Mouse (Mus musculus): ENCODE measurements around the gene Cox7a2l. TPM values are rescaled to one million over a fixed set of nuclear protein-coding genes. Genes with fewer than 3 reads are reported as not detected.

The Cox7a2l gene
- polyA plus RNA-seq, 1 experiment from 2014 or later: 279 TPM

DNA sequence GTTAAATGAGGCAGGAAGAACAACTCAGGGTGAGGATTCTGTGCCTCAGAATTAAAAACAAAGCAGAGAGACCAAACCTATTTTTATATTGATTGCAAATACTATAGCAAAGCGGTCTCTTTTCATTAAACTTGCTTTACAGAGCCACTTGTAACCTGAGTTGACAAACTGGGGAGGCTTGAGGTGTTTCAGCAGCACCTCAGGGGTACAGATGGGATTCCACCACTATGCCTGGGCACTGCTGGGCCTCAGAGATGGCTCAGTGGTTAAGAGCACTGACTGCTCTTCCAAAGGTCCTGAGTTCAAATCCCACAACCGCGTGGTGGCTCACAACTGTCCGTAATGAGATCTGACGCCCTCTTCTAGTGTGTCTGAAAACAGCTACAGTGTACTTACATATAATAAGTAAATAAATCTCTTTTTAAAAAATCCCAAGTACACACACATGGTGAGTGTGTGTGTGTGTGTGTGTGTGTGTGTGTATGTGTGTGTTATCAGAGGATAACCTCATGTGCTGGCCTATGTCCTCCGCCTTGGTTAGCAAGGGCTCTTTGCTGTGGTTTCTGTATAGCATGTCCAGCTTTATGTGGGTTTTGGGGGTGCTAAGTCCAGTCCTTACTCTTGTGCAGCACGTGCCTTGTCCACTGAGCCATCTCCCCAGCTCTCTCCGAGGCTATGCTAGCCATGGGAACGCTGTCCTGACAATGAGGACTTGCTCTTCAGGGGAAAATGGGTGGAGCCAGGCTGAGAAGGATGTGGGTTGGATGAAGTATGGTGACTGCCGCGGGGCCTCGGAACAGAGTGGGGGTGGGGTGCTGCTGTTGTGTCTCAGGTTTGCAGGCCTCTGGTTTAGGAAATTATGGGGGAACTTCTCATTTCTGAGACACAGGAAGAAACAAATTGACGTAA is 9.7 kb upstream of the Cox7a2l start:
- peak; percentile 59 for ATAC-seq (replicated peaks; ENCODE audit: low FRiP score, low read depth)
- no peak for TF ChIP-seq CTCF (IDR thresholded peaks at IDR 0.05; ENCODE audit: low read depth)
- Histone ChIP-seq H3K4me2 (ENCODE audit: low read length) (peak overlapping the region; percentile 44), H3K9ac (ENCODE audit: low read depth, low read length) (no peak overlapping the region), H3K36me3 (ENCODE audit: insufficient read depth, low read length) (no peaks in the 10 kb centered on the region), H3K27ac (peak overlapping the region; percentile 87), H3K27me3 (ENCODE audit: insufficient read depth, low read length) (no peaks in the 10 kb centered on the region), H3K4me1 (replicated peaks; ENCODE audit: insufficient read depth, low read length) (peaks cover 39% of the 10 kb centered on the region), H3K9me3 (replicated peaks; ENCODE audit: low read length) (no peaks in the 10 kb centered on the region), H3K4me3 (replicated peaks; ENCODE audit: low read depth, low read length) (no peak overlapping the region; the same call in 1 of the 2 replicates)
- peak; percentile 91 for DNase-seq (ENCODE audit: low spot score)
- WGBS: 27% methylated on average over 13 of the region's 13 CpGs

DNA sequence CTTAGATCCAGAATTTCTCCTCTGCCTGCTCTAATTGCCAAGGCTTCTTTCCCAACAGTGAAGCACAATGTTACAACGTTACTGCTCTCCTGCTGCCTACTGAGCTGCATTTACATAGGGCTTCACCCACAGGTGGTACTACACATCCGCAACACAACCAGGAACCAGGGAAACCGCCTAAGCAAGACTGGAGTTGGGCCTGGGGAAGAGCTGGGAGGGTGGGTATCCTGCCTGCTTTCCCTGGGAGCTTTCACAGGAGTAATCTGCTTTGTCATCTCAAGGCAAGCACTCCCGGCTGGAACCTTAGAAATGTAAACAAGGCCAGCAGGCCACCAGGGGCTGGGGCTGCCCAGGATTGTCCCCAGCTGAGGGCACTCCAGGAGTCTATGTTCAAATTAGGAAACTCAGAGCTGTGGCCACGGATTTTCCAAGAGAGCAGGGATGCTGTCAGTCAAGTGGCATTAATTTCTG is 9.0 kb upstream of the Cox7a2l start:
- Histone ChIP-seq H3K4me3 (replicated peaks; ENCODE audit: low read depth, low read length) (no peak overlapping the region), H3K27ac (peak overlapping the region; percentile 87), H3K4me2 (ENCODE audit: low read length) (no peak overlapping the region; the same call in 1 of the 2 replicates), H3K36me3 (ENCODE audit: insufficient read depth, low read length) (no peaks in the 10 kb centered on the region), H3K9ac (ENCODE audit: low read depth, low read length) (0 out of 2 replicates have a peak overlapping the region, but pooled peaks have one; percentile 28), H3K9me3 (replicated peaks; ENCODE audit: low read length) (no peaks in the 10 kb centered on the region), H3K4me1 (replicated peaks; ENCODE audit: insufficient read depth, low read length) (peaks cover 39% of the 10 kb centered on the region), H3K27me3 (ENCODE audit: insufficient read depth, low read length) (no peaks in the 10 kb centered on the region)
- no peak; the same call in 1 of the 2 replicates for TF ChIP-seq CTCF (IDR thresholded peaks at IDR 0.05; ENCODE audit: low read depth)
- ATAC-seq (replicated peaks; ENCODE audit: low FRiP score, low read depth) (no peak), DNase-seq (ENCODE audit: low spot score) (peak; percentile 53)
- WGBS: 14% methylated on average over 5 of the region's 5 CpGs

DNA sequence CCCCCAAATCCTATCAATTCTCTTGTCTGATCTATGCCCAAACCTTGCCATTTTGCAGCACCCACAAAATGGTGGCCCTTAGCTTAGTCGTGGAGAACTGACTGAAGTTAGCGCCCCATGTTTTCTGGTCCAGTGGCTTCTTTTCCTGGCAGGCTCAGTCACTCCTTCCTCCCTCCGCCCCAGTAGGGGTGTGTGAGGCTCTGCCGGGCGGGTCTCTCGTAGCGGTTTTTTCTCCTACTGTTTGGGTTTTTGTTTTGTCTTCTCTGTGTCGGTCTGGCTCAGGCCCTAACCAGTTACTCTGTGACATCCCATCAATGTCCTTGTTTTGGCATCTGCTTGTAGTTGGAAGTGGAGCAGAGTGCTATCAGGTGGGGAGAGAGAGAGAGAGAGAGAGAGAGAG is 8.5 kb upstream of the Cox7a2l start:
- no peaks in the 10 kb centered on the region for H3K27me3 ChIP-seq (ENCODE audit: insufficient read depth, low read length)
- H3K9me3 ChIP-seq (replicated peaks; ENCODE audit: low read length): no peaks in the 10 kb centered on the region
- H3K9ac ChIP-seq (ENCODE audit: low read depth, low read length): no peak overlapping the region
- DNase-seq (ENCODE audit: low spot score) (peak; percentile 63), ATAC-seq (replicated peaks; ENCODE audit: low FRiP score, low read depth) (no peak)
- H3K4me2 ChIP-seq (ENCODE audit: low read length): peak overlapping the region; percentile 36
- peak overlapping the region; percentile 87 for H3K27ac ChIP-seq
- WGBS: 2% methylated on average over 8 of the region's 8 CpGs
- TF ChIP-seq CTCF (IDR thresholded peaks at IDR 0.05; ENCODE audit: low read depth): no peak
- peaks cover 39% of the 10 kb centered on the region for H3K4me1 ChIP-seq (replicated peaks; ENCODE audit: insufficient read depth, low read length)
- H3K36me3 ChIP-seq (ENCODE audit: insufficient read depth, low read length): no peaks in the 10 kb centered on the region
- no peak overlapping the region for H3K4me3 ChIP-seq (replicated peaks; ENCODE audit: low read depth, low read length)

DNA sequence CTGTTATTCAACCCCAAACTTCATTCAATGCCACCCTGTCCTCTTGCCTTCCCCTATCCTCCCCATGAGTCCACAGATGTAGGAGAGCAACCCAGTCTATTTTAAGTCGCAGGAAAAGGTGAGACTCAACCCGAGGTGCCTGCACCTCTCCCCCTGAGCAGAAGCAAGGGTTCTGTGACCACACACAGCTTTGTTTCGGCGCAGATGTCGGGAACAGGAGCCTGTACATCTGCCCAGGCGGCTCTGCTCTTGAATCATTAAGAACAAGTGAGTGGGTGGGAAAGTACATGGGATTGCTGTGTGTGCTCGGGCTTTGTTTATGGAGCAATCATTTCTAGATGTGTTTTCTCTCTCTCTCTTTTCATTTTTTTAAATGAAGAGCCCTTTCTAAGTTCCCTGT is 7.6 kb upstream of the Cox7a2l start:
- WGBS: 51% methylated on average over 7 of the region's 7 CpGs
- TF ChIP-seq CTCF (IDR thresholded peaks at IDR 0.05; ENCODE audit: low read depth): no peak

GRCm38 (mm10) chr17:83522590-83523379 is 5.7 kb upstream of the Cox7a2l start:
- peak overlapping the region; percentile 60 for H3K27ac ChIP-seq
- peak; percentile 57; the same call in 1 of the 2 replicates for ATAC-seq (replicated peaks; ENCODE audit: low FRiP score, low read depth)
- 36% methylated on average over 7 of the region's 7 CpGs for WGBS
- no peak for TF ChIP-seq CTCF (IDR thresholded peaks at IDR 0.05; ENCODE audit: low read depth)
- H3K27me3 ChIP-seq (ENCODE audit: insufficient read depth, low read length): no peaks in the 10 kb centered on the region
- DNase-seq (ENCODE audit: low spot score): peak; percentile 43
- 0 out of 2 replicates have a peak overlapping the region, but pooled peaks have one; percentile 8 for H3K4me2 ChIP-seq (ENCODE audit: low read length)
- no peak overlapping the region for H3K9ac ChIP-seq (ENCODE audit: low read depth, low read length)
- no peak overlapping the region for H3K4me3 ChIP-seq (replicated peaks; ENCODE audit: low read depth, low read length)
- no peaks in the 10 kb centered on the region for H3K9me3 ChIP-seq (replicated peaks; ENCODE audit: low read length)
- H3K4me1 ChIP-seq (replicated peaks; ENCODE audit: insufficient read depth, low read length): peaks cover 34% of the 10 kb centered on the region
- H3K36me3 ChIP-seq (ENCODE audit: insufficient read depth, low read length): no peaks in the 10 kb centered on the region

More for the DNA sequence above, 7.6 kb upstream of the Cox7a2l start:
- no peaks in the 10 kb centered on the region for H3K36me3 ChIP-seq (ENCODE audit: insufficient read depth, low read length)
- no peaks in the 10 kb centered on the region for H3K9me3 ChIP-seq (replicated peaks; ENCODE audit: low read length)
- no peak overlapping the region for H3K27ac ChIP-seq
- ATAC-seq (replicated peaks; ENCODE audit: low FRiP score, low read depth) (no peak), DNase-seq (ENCODE audit: low spot score) (no peak)
- peaks cover 39% of the 10 kb centered on the region for H3K4me1 ChIP-seq (replicated peaks; ENCODE audit: insufficient read depth, low read length)
- no peaks in the 10 kb centered on the region for H3K27me3 ChIP-seq (ENCODE audit: insufficient read depth, low read length)
- H3K4me2 ChIP-seq (ENCODE audit: low read length): no peak overlapping the region
- no peak overlapping the region for H3K9ac ChIP-seq (ENCODE audit: low read depth, low read length)
- H3K4me3 ChIP-seq (replicated peaks; ENCODE audit: low read depth, low read length): no peak overlapping the region

DNA sequence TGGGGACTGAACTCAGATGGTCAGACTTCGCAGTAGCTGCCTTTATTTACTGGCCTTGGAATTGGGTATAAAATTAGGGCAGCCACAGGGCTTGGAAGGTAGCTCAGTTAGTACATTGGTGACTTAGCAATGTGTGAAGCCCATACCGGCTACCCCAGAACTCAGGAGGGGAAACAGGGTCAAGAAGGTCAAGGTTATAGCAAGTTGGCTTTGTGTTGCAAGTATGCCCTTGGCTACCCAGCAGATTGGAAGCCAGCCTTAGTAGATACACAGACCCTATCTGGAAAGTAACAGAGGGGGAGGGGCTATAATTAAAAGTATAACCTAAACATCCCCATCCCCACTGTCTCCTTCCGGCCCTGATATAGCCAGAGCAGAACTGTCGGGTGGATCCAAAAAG is 4.8 kb upstream of the Cox7a2l start:
- Histone ChIP-seq H3K4me1 (replicated peaks; ENCODE audit: insufficient read depth, low read length) (peaks cover 25% of the 10 kb centered on the region), H3K27me3 (ENCODE audit: insufficient read depth, low read length) (no peaks in the 10 kb centered on the region), H3K4me2 (ENCODE audit: low read length) (no peak overlapping the region), H3K4me3 (replicated peaks; ENCODE audit: low read depth, low read length) (no peak overlapping the region), H3K9me3 (replicated peaks; ENCODE audit: low read length) (no peaks in the 10 kb centered on the region), H3K27ac (no peak overlapping the region), H3K36me3 (ENCODE audit: insufficient read depth, low read length) (no peaks in the 10 kb centered on the region), H3K9ac (ENCODE audit: low read depth, low read length) (no peak overlapping the region)
- WGBS: 93% methylated on average over 4 of the region's 4 CpGs
- no peak for DNase-seq (ENCODE audit: low spot score)
- no peak for ATAC-seq (replicated peaks; ENCODE audit: low FRiP score, low read depth)
- TF ChIP-seq CTCF (IDR thresholded peaks at IDR 0.05; ENCODE audit: low read depth): no peak
